Mouse (Mus musculus) ES-Bruce4 (cell line): ENCODE measurements at regions not wholly inside any gene's neighbourhood (a gene's known extent, or its start where the extent isn't known, plus 50 kb on each side); places are given as distances from the start of the nearest gene placed in this dataset.

Experiments
- CTCF ChIP-seq: IDR thresholded peaks from one replicate; pipeline ENCODE4 v1.8.1; 2011; ENCODE audit warnings: low read depth, low read length
- POLR2A ChIP-seq: IDR thresholded peaks from one replicate; pipeline ENCODE4 v1.8.1; 2011; ENCODE audit warnings: low read length; ENCODE audit not compliant: insufficient read depth

DNA sequence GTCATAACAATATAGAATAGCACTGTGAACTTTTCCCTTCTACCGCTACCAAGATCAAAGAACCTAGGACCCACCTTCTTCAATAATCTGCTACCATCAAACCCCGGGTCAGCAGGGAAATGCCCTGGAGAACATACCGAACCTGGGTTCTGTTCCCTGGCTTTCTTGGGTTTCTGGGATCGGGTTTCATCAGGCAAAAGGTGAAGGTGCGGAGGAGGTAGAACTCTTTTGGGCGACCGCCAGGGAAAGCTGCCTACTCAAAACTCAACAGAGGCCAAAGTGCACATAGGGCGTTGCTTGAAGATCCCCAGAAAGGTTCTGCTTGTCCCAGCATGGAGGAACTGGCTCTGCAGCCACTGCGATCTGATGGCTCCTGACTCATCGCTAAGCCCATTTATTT lies 158.0 kb upstream of the Tbl1xr1 start:
- TF ChIP-seq POLR2A = no peak
- TF ChIP-seq CTCF = no peak
